Mouse (Mus musculus): ENCODE results near the gene Cx3cr1.

The Cx3cr1 gene

GRCm38 (mm10) chr9:119973869-119974520 lies 95.7 kb downstream of the Cx3cr1 start:
- no peak for DNase-seq (ENCODE audit: low spot score)

GRCm38 (mm10) chr9:119973281-119973680 lies 96.4 kb downstream of the Cx3cr1 start:
- DNase-seq (ENCODE audit: low spot score): no peak

- DNase-seq (ENCODE audit: low spot score): no peak
These were observed 97.1 kb downstream of the Cx3cr1 start for GRCm38 (mm10) chr9:119972582-119972981.

GRCm38 (mm10) chr9:119972166-119972565 lies 97.5 kb downstream of the Cx3cr1 start:
- DNase-seq (ENCODE audit: low spot score): no peak

- DNase-seq (ENCODE audit: low spot score): no peak
These were observed 98.7 kb downstream of the Cx3cr1 start for GRCm38 (mm10) chr9:119970763-119971656.

GRCm38 (mm10) chr9:119970221-119970620 lies 99.5 kb downstream of the Cx3cr1 start:
- no peak for DNase-seq (ENCODE audit: low spot score)

DNA sequence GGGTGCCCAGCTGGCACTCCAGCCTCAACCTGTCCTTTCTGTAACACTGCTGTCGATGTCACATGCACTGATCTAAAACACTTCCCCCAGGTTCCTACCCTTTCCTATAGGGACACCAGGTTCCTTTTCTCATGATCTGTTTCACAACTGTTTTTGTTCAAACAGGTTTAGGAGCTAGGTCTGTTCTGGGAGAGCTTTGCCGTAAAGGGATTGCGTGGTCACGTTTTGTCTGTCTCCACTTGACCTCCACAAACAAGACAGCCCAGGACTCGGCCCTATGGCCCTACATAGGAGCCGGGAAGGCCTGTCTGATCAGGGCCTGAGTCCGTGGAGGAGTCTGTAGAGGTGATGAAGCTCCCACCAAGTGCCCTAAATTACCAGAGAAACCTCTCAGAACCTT lies 99.9 kb downstream of the Cx3cr1 start:
- no peak for DNase-seq (ENCODE audit: low spot score)

GRCm38 (mm10) chr9:119966221-119966910 lies 103.3 kb downstream of the Cx3cr1 start:
- DNase-seq (ENCODE audit: low spot score): no peak

DNA sequence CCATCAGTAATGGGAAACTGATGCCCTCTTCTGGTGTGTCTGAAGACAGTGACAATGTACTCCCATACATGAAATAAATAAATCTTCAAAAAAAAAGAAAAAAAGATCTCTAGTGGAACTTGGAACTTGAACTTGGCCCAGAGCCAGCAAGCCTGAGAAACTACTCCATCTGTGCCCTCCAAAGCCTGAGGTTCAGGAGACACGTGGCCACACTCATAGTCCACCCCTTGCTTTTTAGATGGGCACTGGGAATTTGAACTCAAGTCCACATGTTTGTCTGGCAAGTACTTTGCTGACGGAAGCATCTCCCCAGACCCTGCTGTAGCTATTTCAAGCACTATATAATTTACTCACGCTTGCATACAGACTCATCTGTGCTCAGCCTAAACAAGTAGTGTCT lies 104.5 kb downstream of the Cx3cr1 start:
- DNase-seq (ENCODE audit: low spot score): no peak

GRCm38 (mm10) chr9:119964206-119964605 lies 105.5 kb downstream of the Cx3cr1 start:
- no peak for DNase-seq (ENCODE audit: low spot score)

GRCm38 (mm10) chr9:119962987-119963667 lies 106.6 kb downstream of the Cx3cr1 start:
- DNase-seq (ENCODE audit: low spot score): no peak

DNA sequence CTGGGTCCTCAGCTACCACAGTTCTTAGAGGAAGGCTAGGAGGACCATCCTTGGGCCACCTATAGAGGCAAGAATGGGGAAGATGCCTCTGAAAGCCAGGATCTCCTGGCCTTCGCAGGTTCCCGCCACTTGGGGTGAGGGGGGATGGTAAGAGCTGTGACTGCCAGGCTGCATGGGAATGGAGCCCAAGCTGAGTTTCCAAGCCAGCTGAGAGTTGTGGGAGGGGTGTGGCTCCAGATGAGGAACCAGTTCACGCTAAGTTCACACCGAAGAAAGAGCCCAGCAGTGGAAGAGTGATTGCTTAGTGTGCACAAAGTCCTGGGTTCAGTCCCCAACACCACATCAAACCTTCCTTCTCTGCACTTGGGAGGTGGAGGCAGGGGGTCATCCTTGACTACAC lies 107.5 kb downstream of the Cx3cr1 start:
- DNase-seq (ENCODE audit: low spot score): no peak

DNA sequence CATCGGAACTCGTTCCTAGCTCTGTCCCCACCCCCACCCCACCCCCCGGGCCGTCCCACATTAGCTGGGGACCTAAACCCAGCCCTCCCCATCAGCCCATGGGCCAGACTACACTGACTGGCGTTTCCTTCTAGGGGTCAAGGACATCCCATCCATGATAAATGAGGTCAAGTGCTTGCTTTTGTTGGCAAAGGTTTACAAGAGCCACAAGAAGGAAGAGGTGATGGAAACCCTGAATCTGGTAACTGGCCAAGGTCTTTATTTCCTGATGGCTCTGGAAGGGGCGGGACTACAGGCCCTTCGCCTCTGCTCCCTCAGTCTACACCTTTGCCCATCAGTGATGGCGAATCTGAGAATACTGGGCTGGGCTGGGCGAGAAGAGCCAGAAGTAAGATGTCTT lies 110.8 kb downstream of the Cx3cr1 start:
- no peak for DNase-seq (ENCODE audit: low spot score)

- no peak for DNase-seq (ENCODE audit: low spot score)
These were observed 118.3 kb downstream of the Cx3cr1 start for GRCm38 (mm10) chr9:119951388-119951787.

GRCm38 (mm10) chr9:119950434-119950833 lies 119.2 kb downstream of the Cx3cr1 start:
- DNase-seq (ENCODE audit: low spot score): no peak

- DNase-seq (ENCODE audit: low spot score): no peak
These were observed 120.9 kb downstream of the Cx3cr1 start for GRCm38 (mm10) chr9:119948804-119949203.

DNA sequence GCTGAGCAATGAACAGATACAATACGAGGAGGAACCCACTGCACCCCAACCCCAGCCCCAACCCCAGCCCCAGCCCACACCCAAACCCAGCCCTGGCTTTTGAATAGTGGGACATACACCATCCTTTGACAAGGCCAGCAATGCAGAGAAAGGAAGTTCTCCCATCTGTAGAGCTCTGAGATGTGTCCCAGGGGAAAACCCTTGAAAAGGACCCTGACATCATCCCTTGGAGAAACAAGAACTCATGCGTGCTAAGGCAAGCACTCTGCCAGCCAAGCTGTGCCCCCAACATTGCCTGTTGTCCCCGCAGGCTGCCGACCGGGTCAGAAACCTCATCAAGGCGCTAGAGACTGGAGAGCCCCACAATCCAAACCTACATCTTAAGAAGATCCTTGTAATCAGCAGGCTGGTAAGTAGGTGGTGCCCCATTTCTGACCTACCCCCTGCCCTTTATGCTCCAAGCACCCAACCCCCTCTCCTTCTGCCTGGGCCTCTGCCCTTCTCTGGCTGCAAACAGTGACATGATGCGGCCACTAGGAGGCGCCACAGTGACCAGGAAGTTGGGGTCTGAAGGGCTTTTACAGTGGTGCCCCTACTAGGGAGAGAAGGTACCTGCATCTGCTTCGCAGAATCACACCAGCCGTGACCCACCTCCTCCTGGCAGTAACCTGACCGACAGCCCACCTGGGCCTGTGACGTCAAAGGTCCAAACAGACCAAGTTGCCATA lies 124.3 kb downstream of the Cx3cr1 start:
- no peak for DNase-seq (ENCODE audit: low spot score)

DNA sequence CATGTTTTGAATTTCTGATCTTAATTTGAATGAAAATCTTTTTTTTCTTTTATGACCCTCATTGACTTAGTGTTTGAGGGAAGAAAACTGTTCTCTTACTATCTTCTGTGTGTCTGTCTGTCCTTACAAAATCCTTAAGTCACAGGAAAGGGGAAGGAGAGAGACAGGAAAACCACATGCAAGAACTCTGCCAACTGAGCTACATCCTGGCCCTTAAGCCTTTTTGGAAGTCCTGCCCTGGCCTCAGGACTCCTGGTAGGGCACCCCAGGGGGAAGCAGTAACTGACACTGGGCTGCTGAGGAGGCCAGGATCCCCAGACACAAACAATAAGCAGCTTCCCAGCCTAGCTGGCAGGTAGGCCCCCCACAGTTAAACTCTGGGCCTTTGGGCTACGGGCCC lies 126.4 kb downstream of the Cx3cr1 start:
- DNase-seq (ENCODE audit: low spot score): no peak

DNA sequence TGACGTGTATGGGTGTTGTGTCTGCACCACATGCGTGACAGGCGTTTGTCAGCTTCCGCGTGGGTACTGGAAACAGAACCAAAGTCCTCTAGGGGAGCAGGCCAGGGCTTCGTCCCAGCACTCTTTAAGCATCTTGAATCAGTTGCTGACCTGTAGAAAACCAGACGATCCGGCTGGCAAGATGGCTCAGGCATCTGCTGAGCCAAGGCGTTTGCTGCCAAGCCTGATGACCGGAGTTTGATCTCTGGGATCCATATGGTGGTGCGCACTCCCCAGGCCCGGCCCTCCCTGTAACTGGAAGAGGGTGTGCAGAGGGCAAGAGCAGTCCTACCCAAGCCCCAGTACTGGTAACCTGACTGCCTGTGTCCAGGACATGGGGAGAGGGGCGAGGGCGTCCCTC lies 127.8 kb downstream of the Cx3cr1 start:
- no peak for DNase-seq (ENCODE audit: low spot score)

DNA sequence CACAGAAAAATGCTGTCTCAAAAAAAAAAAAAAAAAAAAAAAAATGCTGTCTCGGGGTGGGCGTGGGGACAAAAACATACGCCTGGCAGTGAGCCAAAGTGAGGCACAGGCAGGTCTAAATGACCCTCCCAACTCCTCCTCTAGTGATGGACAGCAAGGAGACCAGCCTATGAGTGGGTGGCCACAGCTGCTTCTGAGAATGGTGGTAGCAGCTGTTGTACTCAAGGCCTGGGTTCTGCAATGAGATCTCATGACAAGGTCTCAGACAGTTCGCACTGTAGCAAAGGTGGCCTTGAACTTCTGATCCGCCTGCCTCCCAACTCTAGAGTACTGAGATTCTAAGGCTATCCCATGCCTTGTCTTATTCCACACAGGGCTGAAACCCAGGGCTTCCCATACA lies 128.3 kb downstream of the Cx3cr1 start:
- DNase-seq (ENCODE audit: low spot score): no peak

GRCm38 (mm10) chr9:119939646-119940045 lies 130.0 kb downstream of the Cx3cr1 start:
- DNase-seq (ENCODE audit: low spot score): no peak

- DNase-seq (ENCODE audit: low spot score): no peak
These were observed 131.2 kb downstream of the Cx3cr1 start for GRCm38 (mm10) chr9:119938496-119938895.

Measured in layer of hippocampus, adult 11-12 months (tissue).